Mouse (Mus musculus) monocyte, adult 5-6 weeks (primary cell): ENCODE results near the gene Pigt. TPM values are rescaled to one million over a fixed set of nuclear protein-coding genes. Genes with fewer than 3 reads are reported as not detected.

Experiments used
- ATAC-seq: fragments of 153-309, 156-312 bp; replicated peaks from 2 replicates; pipeline ENCODE4 v1.8.0; 2017; ENCODE audit warnings: mild to moderate bottlenecking; ENCODE audit not compliant: low TSS enrichment, insufficient number of reproducible peaks, severe bottlenecking, poor library complexity, low FRiP score
- total RNA-seq: library from RNA; stranded (forward); fragments of 200-1000, 200-491, 200-594 nt; gene quantifications from 3 replicates; pipeline ENCODE4 v1.2.3, GENCODE M21; 2017

The Pigt gene
- total RNA-seq: 12.6 to 37.4 TPM (median 13.3 TPM) in 3 replicates

DNA sequence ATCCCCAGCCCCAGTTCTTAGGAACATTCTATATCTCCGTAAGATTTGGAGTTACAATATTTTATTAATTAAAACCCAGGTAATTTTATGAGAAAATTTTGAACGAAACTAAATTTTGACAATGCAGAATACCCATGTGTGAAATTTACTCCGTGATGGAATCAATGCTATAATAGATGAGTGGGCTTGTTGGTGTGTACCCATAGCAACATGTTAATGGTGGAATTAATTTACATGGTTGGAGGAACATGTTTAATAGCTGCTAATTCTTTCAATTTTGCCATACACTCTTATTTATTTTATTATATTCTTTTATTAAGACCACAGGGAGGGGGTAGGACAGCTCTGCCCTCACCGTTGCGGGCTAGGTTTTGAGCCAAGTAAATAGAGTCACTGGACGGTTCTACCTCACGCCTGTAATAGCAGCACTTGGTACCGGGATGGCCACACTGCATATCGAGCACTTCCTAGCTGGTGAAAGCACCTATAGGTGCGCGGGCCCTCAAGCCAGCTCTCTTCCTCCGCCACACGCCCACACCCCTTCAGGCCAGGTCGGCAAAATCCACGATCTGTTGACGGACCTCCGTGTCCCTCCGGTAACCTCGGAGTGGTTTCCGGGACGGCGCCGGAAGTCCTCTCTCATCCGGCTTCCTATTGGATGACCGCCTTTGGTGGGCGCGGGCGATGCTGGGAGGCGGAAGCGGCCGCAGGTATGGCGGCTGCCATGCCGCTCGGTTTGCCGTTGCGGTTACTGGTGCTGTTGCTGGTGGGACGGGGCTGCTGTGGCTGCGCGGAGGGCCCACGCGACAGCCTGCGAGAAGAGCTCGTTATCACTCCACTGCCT lies at the start of gene Pigt:
Pigt (plus strand) TSS at position 674 of the 844 bp plus-strand sequence.
- peak; percentile 98 for ATAC-seq

DNA sequence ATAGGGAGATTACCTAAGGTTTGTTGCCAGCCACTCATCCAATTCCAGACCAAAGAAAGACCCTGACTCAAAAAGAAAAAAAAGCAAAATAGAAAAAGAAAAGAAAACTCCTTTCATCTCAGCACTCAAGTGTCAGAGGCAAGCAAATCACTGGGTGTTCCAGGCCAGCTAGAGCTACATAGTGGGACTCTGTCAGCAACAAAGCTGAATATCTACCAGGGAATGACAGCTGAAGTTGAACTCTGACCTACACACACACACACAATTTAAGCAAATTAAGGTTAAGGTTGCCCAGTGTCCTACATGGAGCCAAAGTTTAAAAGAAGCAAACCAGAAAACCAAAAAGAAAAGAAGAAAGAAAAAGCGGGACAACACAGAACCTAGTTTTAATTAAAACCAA lies 49.2 kb upstream of the Pigt start:
- ATAC-seq: no peak

DNA sequence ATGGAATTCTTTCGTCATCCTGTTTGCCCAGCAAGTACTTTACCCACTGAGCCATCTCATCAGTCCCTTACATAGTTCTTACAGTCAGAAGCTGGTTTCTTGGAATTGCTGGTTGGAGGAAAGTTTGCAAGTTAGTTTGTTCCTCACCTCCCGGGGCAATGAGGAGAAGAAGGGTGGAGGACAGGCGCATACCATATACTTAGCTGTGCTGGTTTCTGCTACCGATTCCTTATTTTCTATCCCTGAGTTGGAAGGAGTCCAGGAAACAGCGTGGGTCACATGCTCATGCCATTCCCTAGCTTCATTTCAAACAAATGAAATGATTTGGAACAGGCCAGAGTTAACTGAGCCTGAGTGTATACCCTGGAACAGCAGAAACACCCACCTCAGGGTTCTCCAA lies 48.4 kb upstream of the Pigt start:
- no peak for ATAC-seq

GRCm38 (mm10) chr2:164449341-164450042 lies 47.8 kb upstream of the Pigt start:
- no peak for ATAC-seq

GRCm38 (mm10) chr2:164452000-164452676 lies 45.2 kb upstream of the Pigt start:
- ATAC-seq: no peak

DNA sequence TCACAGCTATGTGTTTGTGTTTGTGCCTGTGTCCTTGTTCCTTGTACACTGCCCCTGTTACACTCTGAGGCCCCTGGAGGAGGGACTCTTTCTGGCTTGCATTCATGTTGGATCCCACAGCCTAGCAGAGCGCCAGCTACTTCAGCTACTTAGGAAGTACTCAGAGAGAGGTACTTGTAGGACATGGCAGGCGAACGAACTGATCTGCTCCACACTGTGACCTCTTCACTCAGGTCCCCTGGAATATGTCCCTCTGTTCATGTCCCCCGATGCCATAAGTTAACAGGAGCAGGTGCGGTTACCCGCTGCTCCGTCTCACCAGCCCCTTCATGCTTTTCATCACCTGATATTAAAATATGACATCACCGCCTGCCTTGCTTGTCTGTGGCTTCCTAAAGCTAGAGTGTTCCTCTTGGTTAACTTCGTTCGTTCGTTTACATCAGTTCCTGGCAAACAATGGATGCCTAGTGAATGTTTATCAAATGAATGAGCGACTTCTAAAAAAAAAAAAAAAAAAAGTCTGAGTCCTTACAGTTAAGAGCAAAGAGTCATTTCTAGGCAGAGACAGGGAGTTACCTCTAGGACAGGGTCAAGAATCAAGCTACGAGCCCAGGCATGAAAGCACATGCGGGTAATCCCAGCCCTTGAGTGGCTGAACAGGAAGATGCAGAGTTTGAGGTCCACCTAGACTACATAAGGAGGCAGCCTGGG lies 44.1 kb upstream of the Pigt start:
- no peak for ATAC-seq

DNA sequence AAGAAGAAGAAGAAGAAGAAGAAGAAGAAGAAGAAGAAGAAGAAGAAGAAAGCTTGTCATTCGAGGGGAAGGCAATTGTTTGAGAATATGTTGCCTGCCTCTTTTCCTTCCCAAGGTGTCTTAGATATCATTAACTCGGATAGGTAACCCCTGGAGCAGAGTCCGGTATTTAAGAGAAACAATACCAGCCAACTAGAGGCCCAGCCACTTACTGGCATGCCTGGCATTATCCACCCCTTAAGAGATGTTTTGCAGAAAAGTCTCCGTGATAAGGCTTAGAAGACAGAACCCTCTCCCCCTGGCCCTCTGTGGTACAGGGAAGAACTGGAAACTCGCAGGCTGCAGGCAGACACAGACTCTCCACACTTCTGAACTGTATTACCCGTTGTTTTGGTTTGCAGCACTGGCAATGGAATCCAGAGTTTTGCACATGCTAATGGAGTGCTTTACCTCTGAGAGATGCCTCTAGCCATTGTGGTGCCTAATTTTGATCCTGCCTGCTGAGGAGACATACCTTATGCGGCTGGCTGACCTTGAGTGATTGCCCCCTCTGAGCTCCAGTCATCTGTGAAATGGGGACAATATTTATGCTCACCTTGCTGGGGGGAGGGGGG lies 43.3 kb upstream of the Pigt start:
- no peak for ATAC-seq

GRCm38 (mm10) chr2:164454846-164455245 lies 42.5 kb upstream of the Pigt start:
- ATAC-seq: peak; percentile 52

DNA sequence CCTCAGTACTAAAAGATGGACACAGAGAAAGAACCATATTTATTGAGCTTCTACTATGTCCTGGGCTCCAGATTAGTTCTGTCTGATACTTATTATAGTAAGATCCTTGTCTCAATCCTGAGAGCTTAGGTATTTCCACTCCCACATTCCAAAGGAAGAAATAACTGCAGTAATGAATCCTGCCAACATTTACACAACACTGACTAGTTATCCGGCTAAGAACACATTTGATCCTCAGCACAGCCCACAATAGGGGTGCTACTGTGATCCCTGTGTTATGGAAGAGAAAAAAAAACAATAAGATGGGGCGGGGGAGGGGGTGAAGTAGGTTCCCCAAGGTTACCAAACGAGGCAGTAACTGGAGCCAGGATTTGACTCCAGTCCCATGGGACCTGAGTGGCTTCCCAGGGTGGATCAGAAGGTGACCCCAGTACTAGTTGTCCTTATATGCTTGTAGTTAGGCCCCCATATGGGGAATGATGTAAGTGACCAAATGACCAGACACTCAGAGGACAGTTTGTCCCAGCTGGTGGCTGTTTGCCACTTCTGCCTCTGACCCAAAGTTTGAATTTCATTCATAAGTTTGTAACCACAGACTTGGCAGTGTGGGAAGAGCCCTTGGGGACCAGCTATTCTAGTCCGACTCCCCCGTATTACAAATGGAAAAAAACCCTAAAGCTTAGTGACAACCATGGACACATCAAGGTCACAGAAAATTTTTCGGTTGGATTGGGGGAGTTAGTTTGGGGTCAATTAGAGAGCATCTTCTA lies 41.7 kb upstream of the Pigt start:
- ATAC-seq: no peak

GRCm38 (mm10) chr2:164456413-164456812 lies 40.9 kb upstream of the Pigt start:
- no peak for ATAC-seq

- no peak for ATAC-seq
These were observed 40.4 kb upstream of the Pigt start, which contains the start of gene Sys1 for GRCm38 (mm10) chr2:164456864-164457300. Gene Sys1 (plus strand): TSS chr2:164456964.

- no peak for ATAC-seq
These were observed 39.4 kb upstream of the Pigt start for GRCm38 (mm10) chr2:164457942-164458341.

DNA sequence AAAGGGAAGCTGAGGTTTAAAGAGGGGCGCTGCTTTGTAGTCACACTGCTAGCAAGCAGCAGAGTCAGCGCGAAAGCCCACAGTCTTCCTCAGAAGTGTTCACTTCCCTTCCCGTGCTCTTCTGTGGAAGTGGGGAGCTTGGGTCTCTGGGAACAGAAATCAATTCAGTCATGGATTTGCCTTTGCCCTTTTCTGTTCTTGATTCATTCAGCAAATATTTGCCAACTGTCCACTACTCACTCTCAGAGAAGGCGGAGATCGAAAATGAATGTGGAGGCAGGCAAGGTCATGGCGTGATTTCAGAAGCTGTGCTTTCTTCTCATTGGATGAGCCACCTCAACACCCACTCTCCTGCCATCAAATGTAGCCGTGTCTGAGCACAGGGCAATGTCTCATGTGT lies 38.8 kb upstream of the Pigt start:
- ATAC-seq: no peak

- ATAC-seq: peak; percentile 98
These were observed 36.4 kb upstream of the Pigt start, which contains the start of gene Gm20458 for GRCm38 (mm10) chr2:164460745-164461551. Gene Gm20458 (plus strand): TSS chr2:164460967.

DNA sequence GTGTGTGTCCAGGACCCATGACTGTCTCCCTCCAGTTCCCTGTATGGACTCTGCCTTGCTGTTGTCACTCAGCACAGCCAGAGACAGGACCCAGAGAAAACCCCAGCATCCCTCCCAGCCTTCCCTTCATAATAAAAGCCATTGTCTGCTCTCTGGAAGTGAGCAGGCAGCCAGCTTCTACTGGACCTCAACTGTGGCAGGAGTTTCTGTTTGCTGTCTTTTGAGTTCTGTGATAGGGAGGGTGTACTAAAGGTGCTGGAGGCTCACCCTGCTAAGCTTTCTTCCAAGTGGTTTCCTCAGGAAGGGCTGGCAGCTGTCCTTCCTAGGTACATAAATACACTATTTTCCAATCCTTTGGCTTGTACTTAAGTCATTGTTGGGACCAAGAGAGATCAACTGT lies 32.2 kb upstream of the Pigt start:
- no peak for ATAC-seq

DNA sequence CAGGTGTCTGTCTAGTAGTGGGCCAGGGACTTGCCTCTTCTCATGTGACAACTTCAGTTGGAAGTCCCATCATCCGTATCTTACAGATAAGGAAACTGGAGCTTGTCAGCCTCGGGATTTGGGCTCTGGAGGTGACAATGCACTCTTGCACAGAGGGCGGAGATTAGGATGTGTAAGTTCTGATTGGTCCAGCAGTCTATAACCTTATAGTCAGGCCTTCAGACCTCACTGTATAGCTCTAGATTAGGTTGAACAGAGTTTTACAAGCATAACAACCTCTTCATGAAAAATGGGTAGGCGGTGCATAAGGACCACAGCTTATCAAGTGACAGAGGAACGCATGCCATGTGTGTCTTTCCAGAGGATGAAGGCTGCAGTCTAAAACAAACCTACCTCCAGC lies 30.5 kb upstream of the Pigt start:
- no peak for ATAC-seq

- peak; percentile 52; the same call in 1 of the 2 replicates for ATAC-seq
These were observed 27.1 kb upstream of the Pigt start for GRCm38 (mm10) chr2:164470254-164470653.
